Mouse (Mus musculus): ENCODE measurements at regions not wholly inside any gene's neighbourhood (a gene's known extent, or its start where the extent isn't known, plus 50 kb on each side); places are given as distances from the start of the nearest gene placed in this dataset.

DNA sequence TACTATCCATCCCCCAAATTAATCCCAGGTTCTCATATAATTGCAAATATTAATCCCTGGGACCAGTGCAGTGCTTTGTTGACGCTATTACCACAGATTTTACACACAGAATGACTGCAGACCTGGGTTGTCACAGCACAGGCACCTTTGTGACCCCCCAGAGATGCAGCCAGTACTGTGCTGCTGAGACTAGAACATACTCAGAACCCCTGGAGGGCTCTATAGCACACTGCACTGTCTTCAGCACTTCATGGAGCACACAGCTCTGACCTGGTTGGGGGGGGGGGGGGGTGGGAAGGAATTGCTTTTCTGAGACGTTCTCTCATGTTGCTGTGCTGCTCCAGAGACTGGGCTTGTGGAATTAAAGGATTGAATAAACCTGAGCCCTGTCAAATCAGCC lies 154.9 kb upstream of the Gm34302 start:
- DNase-seq (ENCODE audit: low spot score in 2 of 2) = no peak

DNA sequence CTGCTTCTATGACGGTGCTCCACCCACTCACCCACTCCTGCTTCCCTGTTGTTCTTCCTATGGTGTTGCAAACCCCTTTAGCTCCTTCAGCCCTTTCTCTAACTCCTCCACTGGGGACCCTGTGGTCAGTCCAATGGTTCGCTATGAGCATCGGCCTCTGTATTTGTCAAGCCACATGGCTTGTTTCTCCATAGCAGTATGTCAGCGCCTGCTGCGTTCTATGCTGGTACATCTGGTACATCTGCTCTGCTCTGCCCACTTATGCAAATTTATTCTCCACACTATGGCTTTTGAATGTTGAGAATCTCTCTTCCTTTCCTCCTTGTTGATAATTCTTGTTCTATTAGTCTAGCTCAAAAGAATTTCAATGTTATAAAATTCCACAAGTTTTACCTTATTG lies 154.2 kb upstream of the Gm34302 start:
- DNase-seq (ENCODE audit: low spot score in 2 of 2) = peak in 1 of 2 experiments; percentile 3

DNA sequence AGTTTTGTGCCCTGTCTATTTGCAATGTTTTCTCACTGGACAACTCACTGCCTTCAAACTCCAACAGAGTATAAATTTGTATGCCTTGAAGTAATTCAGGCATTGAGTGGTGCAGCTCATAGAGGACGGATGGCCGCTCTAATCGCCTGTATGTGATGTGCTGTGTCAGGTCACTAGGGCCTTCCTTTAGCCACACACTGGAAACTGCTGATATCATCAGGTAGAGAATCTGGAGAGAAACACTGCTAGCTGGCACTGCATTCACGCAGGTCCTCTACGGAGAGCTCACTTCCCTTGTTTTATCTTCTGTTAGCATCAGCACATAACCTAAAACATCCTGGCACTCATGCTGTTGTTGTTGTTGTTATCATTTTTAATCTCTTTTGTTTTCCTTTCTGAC lies 144.0 kb upstream of the Gm34302 start:
- no peak for DNase-seq (ENCODE audit: low spot score in 2 of 2)

DNA sequence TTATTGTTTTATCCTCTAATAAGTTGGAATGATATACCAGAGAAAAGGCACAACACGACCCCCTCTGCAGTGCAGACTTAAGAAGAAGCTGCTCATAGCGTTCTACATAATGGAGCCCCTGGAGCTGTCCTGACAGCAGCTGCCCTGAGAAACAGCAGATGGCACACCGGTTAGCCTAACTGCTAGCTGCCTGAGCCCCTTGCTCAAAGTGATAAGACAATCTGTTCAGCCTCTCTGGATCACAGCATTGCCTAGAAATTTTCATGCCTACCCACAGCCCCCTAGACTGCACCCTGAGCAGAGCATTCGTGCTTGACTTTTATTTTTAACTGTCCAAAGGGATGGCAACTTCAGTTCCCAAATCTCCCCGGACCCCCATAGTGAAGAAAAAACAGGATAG lies 132.4 kb upstream of the Gm34302 start:
- DNase-seq (ENCODE audit: low spot score in 2 of 2) = no peak

DNA sequence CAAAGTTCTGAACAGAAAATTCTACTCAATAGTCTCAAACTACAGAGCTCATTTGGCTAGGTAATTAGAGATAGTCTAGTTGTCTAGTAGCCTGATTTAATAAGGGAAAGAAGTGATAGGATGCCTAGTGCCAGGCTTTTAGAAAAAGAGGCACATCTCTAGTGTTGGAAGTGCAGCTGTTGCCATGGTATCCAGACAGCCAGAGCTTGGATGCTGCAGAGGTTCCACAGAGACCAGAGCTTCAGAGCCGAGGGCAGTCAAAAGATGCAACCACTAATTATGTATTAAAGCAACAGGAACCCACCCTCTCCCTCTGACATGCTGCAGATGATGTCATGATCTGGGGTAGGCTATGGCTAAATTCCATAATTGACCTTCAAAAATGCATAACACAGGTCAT lies 130.0 kb upstream of the Gm34302 start:
- DNase-seq (ENCODE audit: low spot score in 2 of 2) = no peak

DNA sequence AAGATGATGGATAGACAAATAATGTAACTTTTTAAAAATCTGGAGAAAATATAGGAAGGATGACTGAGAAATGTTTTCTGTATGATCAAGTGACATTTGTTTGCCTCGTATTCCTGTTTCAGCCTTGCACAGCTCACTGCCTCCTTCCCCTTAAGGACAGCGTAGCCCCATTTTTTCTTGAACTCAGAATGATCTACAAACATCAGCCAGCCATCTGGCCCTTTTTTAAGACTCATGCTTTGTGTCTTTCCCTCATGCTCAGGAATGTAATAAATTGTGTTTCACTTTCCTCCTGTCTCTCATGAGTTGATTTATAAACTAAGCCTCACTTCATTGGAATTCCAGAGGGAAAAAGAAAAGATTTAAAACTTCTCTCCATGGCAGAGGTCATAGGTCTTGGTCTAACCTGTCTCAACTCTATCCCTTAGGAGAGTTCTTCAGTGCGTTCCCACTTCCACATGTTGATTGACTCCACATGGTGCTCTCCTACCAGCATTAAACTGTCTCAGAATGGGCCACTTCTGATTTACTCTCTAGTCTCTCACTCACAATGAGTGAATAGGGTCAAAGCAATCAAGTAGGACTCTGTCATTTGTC lies 129.2 kb upstream of the Gm34302 start:
- DNase-seq (ENCODE audit: low spot score in 2 of 2) = no peak

DNA sequence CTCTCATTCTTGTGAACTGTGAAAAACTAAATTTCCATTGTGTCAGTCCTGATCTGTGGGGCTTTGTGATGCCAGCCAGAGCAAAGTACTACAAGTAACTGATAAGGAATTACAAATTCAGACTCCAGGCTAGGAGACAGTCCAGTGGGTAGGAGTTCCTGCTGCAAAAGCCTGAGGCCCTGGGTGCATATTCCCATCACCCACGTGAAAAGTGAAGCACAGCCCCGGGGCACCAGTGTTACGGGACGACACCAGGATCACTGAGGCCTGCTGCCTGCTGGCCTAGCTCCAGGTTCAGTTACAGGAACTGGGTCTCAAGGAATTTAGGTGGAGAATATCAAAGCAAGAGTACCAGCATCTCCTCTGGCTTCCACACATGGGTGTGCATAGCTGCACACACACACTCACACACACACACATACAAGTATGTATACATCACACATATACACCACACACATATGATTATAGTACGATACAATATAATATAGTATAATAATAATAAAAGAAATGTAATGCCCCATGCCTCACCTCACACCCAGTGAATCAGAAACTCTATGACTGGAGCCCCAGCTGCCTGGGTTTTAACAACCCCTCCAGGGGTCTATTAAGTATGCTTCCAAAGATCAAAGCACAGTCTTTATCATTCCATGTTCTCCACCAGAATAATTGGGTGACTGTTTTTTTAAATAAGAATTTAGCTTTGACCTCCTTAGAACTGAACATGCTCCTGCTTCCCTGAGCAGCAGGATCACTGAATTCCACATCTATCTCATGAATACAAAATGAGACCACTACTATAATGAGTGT lies 126.6 kb upstream of the Gm34302 start:
- no peak for DNase-seq (ENCODE audit: low spot score in 2 of 2)

DNA sequence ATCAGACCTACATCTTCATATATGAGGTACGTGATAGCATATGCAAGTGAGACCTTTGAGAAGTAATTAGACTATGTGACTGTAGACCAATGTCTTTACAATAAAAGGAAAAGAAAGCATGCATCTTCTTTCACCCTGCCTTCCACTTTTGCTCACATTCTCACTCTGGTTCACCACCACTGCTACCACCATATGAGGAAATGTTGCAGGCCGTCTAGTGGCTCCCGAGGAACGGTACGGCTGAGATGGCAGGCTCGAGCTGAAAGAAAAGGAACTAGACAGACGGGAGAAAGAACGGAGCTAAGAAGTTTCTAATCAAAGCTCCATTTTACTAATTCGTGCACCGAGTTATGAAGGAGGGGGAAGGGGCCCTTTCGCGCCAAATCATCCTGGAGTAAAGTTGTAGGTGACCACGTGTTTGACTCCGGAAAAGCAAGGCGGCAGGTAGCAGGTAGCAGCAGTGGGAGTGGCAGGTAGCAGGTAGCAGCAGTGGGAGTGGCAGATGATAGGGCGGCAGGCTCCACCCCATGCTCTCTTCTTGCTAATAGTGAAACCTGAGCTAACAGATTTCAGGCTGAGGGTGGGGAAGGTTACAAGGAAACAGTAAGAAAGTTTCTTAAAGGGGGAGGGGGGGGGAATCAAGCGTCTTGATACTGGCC lies 125.9 kb upstream of the Gm34302 start:
- no peak for DNase-seq (ENCODE audit: low spot score in 2 of 2)

DNA sequence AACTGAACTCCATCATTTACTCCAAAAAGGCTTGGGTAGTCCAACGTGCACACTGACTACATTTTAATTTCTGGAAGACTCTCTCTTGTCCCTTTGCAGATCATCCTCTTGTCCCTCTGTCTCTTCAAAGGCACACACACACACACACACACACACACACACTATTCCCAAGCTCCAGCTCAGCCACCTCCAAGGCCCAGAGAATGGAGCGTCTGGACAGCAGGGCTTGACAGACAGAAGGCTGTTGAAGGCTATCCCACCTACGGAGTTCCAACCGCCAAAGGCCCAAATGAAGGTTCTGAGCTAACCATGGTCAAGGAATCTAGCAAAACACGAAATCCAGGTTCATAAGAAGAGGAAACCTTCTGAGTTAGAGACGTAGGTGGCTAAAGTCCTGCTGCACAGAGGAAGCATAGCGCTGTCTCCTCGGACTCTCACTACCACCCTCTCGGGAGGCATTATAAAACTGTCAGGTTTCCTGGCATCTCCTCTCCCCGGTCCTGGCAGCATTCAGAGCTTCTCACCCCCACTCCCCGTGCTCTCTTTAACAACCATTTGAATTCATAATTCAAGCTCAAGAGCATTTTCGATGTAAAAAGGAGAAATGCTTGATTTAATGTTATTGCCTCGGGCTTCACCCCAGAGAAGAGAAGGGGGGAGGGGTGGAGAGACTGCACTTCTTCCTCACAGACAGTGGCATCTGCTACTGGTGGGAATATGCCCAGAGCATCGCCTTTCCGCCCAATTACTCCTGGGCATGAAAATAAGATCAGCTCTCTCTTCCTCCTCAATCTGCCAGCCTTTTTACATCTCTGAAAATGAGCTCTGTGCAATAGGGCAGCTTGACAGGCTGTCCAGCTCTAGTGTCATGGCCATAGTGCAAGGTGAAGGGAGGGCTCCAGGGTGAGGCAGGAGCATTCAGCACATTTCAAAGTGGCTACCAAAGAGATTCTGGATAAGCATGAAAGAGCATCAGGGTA lies 99.3 kb upstream of the Gm34302 start:
- no peak for DNase-seq (ENCODE audit: low spot score in 2 of 2)

DNA sequence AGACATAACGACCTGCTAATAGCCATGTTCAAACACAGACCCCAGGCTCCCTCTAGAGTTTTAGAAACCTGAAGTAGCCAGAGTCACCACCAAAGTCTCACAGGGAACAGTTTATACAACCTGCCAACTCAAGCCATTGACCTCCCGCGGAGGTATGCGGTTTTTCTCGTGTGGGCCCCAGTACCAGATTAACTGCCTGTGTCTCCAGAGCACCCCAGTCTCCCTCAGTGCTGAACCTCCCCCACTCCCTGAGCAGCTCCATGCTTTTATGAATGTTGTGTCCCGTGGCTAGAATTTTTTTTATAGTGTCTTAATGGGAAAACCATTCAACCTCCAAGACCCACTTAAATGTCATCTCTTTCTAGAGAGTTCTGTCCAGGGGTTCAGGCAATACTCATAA lies 98.5 kb upstream of the Gm34302 start:
- no peak for DNase-seq (ENCODE audit: low spot score in 2 of 2)

DNA sequence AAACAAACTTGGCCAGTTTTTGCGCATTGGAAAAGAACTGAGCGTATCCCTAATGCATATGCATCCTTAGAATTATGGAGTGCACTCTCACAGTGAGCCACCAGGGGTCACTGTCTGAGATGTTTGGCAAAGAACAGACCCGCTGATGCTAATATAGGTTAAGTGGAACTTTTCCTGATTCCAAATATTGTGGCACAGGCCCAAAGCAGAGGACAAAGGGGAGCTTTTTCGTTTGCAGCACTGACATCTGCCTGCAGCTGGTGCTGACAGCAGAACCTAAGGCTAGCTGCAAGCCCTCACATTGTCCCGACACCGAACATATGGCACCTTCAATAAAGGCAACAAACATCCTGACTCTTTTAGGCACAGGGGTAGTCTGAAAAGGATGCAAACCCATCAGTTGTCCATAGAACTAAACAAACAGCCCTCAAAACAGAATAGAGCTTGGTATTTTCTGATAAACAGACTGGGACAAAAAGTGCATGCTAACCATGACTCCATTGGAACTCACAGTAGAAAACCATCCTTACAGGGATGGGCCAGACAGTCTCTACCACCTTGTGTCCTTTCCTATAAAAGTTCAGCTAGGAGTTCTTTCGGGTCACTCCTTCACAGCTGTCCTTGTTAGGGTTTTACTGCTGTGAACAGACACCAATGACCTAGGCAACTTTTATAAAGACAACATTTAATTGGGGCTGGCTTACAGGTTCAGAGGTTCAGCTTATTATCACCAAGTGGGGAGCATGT lies 87.1 kb upstream of the Gm34302 start:
- DNase-seq (ENCODE audit: low spot score in 2 of 2) = peak; percentile 76 to 78

DNA sequence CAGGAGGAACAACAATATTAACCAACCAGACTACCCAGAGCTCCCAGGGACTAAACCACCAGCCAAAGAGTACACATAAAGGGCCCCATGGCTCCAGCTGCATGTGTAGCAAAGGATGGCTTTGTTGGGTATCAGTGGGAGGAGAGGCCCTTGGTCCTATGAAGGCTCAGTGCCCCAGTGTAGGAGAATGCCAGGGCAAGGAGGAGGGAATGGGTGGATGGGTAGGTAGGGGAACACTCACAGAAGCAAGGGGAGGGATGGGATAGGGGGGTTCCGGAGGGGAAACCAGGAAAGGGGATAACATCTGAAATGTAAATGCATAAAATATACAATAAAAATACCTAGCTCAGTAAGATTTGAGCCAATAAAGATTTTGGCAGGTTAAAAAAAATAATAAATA lies 86.4 kb upstream of the Gm34302 start:
- no peak for DNase-seq (ENCODE audit: low spot score in 2 of 2)

DNA sequence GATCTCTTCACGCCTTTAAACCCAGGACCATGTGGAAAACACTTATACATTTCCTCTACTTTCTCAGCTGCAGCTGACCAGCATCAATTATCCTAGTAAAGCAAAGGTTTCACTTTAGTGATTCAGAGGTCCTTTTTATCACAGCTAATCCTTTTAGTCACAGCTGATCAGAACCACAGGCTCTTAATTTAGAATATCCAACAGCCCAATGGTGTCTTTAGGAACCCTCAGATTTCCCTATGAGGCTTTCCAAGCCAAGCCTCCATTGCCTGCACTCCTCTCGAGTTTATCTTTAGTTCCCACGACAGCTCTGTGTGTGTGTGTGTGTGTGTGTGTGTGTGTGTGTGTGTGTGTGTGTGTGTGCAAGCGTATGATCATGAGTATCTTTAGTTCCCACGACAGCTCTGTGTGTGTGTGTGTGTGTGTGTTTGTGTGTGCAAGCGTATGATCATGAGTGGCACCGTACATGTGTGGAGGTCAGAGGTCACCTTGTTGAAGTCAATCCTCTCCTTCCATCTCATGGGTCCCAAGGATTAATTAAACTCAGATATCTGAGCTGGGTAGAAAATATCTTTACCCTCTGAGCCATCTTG lies 85.4 kb upstream of the Gm34302 start:
- DNase-seq (ENCODE audit: low spot score in 2 of 2) = no peak

DNA sequence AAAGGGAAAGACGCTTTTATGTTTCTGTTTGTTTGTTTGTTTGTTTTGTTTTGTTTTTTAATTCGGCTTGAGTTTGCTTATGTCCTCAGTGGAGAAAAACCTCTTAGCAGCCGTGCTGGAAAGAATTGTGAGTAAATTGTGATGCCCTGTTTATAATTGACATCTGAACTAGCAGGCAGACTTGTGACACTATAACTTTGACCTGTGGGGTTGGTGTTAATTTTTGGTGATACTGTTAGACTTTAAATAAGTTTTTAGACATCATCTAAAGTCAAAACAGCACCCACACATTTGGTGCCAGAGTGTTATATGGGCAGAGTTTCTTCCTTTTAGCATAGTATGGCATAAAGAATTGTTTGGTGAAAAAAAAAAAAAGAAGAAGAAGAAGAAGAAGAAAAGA lies 84.0 kb upstream of the Gm34302 start:
- DNase-seq (ENCODE audit: low spot score in 2 of 2) = no peak

DNA sequence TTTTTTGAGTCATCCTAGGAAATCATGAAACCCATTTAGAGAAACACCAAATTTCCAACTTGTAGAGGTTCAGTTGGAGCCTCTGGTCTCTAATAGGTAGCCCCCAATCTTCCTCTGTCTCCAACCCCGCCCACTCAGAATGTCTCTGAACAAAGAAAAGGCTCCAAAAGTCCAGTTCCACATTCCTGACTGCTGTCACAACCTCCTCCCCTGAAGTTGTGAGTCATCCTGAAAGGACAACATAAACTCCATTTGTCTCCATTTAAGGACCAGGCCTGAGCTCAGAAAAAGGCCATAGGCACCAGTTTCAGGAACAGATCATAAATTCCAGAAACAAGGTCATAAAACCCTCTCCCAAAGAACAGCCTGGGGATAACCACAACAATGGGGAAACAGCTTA lies 79.4 kb upstream of the Gm34302 start:
- DNase-seq (ENCODE audit: low spot score in 2 of 2) = no peak

DNA sequence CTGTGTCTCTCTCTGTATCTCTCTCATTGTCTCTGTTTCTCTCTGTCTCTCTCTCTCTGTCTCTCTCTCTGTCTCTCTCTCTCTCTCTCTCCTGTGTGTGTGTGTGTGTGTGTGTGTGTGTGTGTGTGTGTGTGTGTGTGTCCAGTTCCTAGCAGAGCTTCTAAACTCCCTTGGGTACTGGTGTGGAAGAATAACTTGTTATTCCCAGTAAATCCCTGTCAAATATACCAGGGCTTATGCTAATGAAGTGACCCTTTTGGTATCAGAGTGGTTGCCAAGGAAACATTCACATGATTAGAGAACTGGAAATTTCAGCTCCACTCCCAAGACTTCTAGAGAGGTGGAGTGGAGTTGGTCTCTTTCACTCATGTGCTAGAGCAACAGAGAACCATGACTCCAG lies 78.9 kb upstream of the Gm34302 start:
- DNase-seq (ENCODE audit: low spot score in 2 of 2) = no peak

DNA sequence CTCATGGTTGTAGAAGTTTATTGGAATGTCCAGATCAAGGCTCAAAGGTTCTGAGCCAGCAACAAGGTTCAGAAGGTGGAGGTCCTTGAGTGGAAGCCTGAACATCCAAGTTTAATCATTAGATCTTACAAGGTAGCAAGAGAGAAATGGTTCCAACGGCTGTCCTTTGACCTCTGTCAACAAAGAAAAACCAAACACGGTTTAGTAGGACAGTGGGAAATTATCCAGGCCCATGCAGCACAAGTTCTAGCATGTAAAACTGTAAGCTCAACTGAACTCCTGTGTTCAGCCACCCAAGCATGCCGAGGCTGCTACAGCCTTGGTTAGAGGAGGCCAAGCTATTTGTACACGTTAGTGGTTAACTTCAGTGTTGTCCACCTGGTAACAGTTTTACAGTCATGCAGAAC lies 77.1 kb upstream of the Gm34302 start:
- no peak for DNase-seq (ENCODE audit: low spot score in 2 of 2)

DNA sequence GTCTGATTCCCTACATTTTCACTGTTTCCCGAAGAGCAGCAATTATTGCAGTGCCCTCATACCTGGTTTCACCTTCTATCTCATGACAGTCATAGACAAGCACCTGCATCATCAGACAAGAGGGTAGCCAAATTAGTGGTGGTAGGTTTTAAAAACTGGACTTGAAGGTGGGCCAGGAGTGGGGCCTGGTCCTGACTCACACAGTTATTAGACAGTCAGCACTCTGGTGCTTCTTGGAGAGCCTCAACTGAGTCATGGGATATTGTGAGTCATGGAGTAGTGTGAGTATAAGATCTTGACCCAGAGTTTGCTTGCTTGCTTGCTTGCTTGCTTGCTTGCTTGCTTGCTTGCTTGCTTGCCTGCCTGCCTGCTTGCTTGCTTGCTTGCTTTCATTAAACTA lies 73.1 kb upstream of the Gm34302 start:
- DNase-seq (ENCODE audit: low spot score in 2 of 2) = no peak

DNA sequence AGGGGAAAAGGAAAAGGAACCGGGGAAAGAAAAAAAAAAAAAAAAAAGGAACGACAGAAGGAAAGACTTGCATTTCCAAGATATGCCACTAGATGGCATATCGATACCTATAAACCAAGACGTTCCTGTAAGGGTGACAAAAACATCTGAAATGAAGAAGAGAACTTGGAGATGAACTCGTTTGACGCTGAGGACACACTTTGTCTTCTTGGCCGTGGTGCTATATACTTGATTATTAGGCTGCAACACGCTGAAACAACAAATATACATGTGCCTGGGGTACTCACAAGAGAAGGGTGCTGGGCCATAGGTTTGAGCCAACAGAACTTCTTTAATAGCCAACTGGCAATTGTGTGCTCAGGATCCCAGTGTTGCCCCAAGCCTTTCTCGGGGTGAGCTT lies 71.2 kb upstream of the Gm34302 start:
- DNase-seq (ENCODE audit: low spot score in 2 of 2) = peak; percentile 13 to 55

DNA sequence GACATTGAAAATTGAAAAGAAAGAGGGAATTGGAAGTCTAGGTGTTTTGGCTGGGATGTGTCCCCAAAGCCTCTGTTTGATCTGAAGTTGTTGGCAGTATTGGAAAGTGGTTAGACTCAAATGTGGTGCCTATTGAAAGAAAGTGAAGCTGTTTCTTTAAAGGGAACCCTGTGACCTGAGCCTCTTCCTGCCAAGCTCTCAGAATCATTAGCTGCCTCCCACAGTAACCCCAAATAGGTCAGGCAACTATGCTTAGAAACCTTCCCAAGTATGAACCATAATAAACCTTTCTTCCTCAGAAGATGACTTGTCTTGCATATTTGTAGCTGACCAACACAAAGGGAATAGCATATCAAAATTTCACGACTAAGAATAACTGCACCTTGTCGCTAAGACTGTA lies 69.7 kb upstream of the Gm34302 start:
- DNase-seq (ENCODE audit: low spot score in 2 of 2) = no peak
